Mouse (Mus musculus) stomach, postnatal 0 days (tissue): ENCODE data around the gene Sephs1. TPM values are rescaled to one million over a fixed set of nuclear protein-coding genes. Genes with fewer than 3 reads are reported as not detected.

Experiments used
- ATAC-seq: fragments of 200-750 bp; cut with Nextera tagmentation; 2 replicates; pipeline ENCODE4 v1.8.0; 2017; ENCODE audit not compliant: low FRiP score, low TSS enrichment
- DNase-seq: peaks from one replicate; pipeline ENCODE4 v3.0.0-alpha.2; 2016; ENCODE audit warnings: low spot score
- H3K27ac ChIP-seq: fragments of 300-500 bp; sonication (generic); replicated peaks from 2 replicates; pipeline ENCODE4 v1.5.1; 2014; ENCODE audit warnings: mild to moderate bottlenecking, control low read depth
- H3K27me3 ChIP-seq: fragments of 300-500 bp; sonication (generic); 2 replicates; pipeline ENCODE4 v1.6.1; 2014; ENCODE audit warnings: low read length; ENCODE audit not compliant: control insufficient read depth, insufficient read depth
- H3K36me3 ChIP-seq: fragments of 300-500 bp; sonication (generic); 2 replicates; pipeline ENCODE4 v1.6.1; 2014; ENCODE audit warnings: low read length, mixed read lengths; ENCODE audit not compliant: control insufficient read depth, insufficient read depth
- H3K4me1 ChIP-seq: fragments of 300-500 bp; sonication (generic); replicated peaks from 2 replicates; pipeline ENCODE4 v1.6.1; 2014; ENCODE audit warnings: antibody characterized with exemption; ENCODE audit not compliant: control insufficient read depth, insufficient read depth
- H3K4me2 ChIP-seq: fragments of 300-500 bp; sonication (generic); replicated peaks from 2 replicates; pipeline ENCODE4 v1.6.1; 2014; ENCODE audit warnings: low read depth, mild to moderate bottlenecking, control low read depth, moderate library complexity
- H3K4me3 ChIP-seq: fragments of 300-500 bp; sonication (generic); 2 replicates; pipeline ENCODE4 v1.5.1; 2014; ENCODE audit warnings: low read depth, low read length, control low read depth
- H3K9ac ChIP-seq: fragments of 300-500 bp; sonication (generic); 2 replicates; pipeline ENCODE4 v1.6.1; 2014; ENCODE audit warnings: mild to moderate bottlenecking, low read length, control low read depth, mixed read lengths
- H3K9me3 ChIP-seq: fragments of 300-500 bp; sonication (generic); 2 replicates; pipeline ENCODE4 v1.6.1; 2016; ENCODE audit warnings: low read length; ENCODE audit not compliant: control insufficient read depth
- CTCF ChIP-seq: IDR thresholded peaks from 2 replicates; pipeline ENCODE4 v1.5.1; 2016; ENCODE audit warnings: antibody characterized with exemption, low read depth, mild to moderate bottlenecking, moderate library complexity
- EP300 ChIP-seq: optimal IDR thresholded peaks from 2 replicates; pipeline ENCODE3; 2016; ENCODE audit warnings: antibody characterized with exemption
- WGBS: fragments of 180-500 bp; shearing (Covaris S2); extraction: QIAGEN DNeasy Blood & Tissue Kit; methylation state at CpG from one replicate; pipeline ENCODE4 v1.1.7; 2014; 5-methylcytosine and 5-hydroxymethylcytosine counted together
- polyA plus RNA-seq: library from polyadenylated mRNA; unstranded; fragments of >200 nt; fragmentation: Nextera tagmentation; extraction: Ambion mirVana; gene quantifications from 2 replicates; pipeline ENCODE4 v1.2.1, GENCODE M21; 2015

Gene Sephs1
- 23.5 and 25.7 TPM in 2 replicates for polyA plus RNA-seq

- TF ChIP-seq EP300, result no peak
- no peak for TF ChIP-seq CTCF
- under 1% methylated on average over 75 of the region's 115 CpGs for WGBS
- Histone ChIP-seq H3K4me3 (peak within 1 kb of the TSS; percentile 98), H3K9me3 (no peaks in the 10 kb centered on the region), H3K9ac (peak within 1 kb of the TSS; percentile 99), H3K4me2 (peak within 1 kb of the TSS; percentile 81), H3K27ac (peak within 1 kb of the TSS; percentile 99), H3K36me3 (no peaks in the 10 kb centered on the region; the same call in 1 of the 2 replicates), H3K4me1 (no peaks in the 10 kb centered on the region), H3K27me3 (no peaks in the 10 kb centered on the region)
- peak; percentile 88 for DNase-seq
- peak; percentile 83 for ATAC-seq
Measured at GRCm38 (mm10) chr2:4881350-4882248, at the start of gene Sephs1. Gene Sephs1 (plus strand): TSS chr2:4881564.

GRCm38 (mm10) chr2:4832166-4832565, 49.2 kb upstream of the Sephs1 start:
- TF ChIP-seq EP300, result no peak
- no peak for TF ChIP-seq CTCF
- H3K9ac ChIP-seq, result no peak overlapping the region
- H3K36me3 ChIP-seq, result no peaks in the 10 kb centered on the region
- H3K9me3 ChIP-seq, result no peaks in the 10 kb centered on the region
- H3K27me3 ChIP-seq, result no peaks in the 10 kb centered on the region
- H3K4me2 ChIP-seq, result no peak overlapping the region
- DNase-seq, result no peak
- no peak for ATAC-seq
- no peaks in the 10 kb centered on the region for H3K4me1 ChIP-seq
- WGBS, result 73% methylated on average over 4 of the region's 4 CpGs
- no peak overlapping the region for H3K4me3 ChIP-seq
- H3K27ac ChIP-seq, result no peak overlapping the region

- no peak for TF ChIP-seq EP300
- no peak for TF ChIP-seq CTCF
- no peak for ATAC-seq
- H3K4me1 ChIP-seq, result no peaks in the 10 kb centered on the region
- DNase-seq, result no peak
- no peak overlapping the region for H3K4me2 ChIP-seq
- no peak overlapping the region for H3K27ac ChIP-seq
- H3K36me3 ChIP-seq, result no peaks in the 10 kb centered on the region
- H3K9ac ChIP-seq, result no peak overlapping the region
- H3K27me3 ChIP-seq, result no peaks in the 10 kb centered on the region
- WGBS, result 80% methylated on average over 2 of the region's 2 CpGs
- H3K4me3 ChIP-seq, result no peak overlapping the region
- no peaks in the 10 kb centered on the region for H3K9me3 ChIP-seq
Measured at GRCm38 (mm10) chr2:4849449-4849848, 31.9 kb upstream of the Sephs1 start.

- Histone ChIP-seq H3K27ac (no peak overlapping the region), H3K9ac (no peak overlapping the region), H3K4me1 (no peaks in the 10 kb centered on the region), H3K4me2 (no peak overlapping the region), H3K27me3 (no peaks in the 10 kb centered on the region), H3K4me3 (no peak overlapping the region), H3K9me3 (no peaks in the 10 kb centered on the region), H3K36me3 (no peaks in the 10 kb centered on the region)
- TF ChIP-seq CTCF (no peak), EP300 (no peak)
- no peak for ATAC-seq
- 43% methylated on average over 5 of the region's 5 CpGs for WGBS
- no peak for DNase-seq
Measured at GRCm38 (mm10) chr2:4857186-4857585, 24.2 kb upstream of the Sephs1 start.

- H3K27ac ChIP-seq, result no peak overlapping the region
- H3K36me3 ChIP-seq, result no peaks in the 10 kb centered on the region
- WGBS, result 68% methylated on average over 10 of the region's 10 CpGs
- no peak for TF ChIP-seq CTCF
- TF ChIP-seq EP300, result no peak
- H3K27me3 ChIP-seq, result no peaks in the 10 kb centered on the region
- ATAC-seq, result no peak
- H3K9ac ChIP-seq, result no peak overlapping the region
- no peaks in the 10 kb centered on the region for H3K4me1 ChIP-seq
- DNase-seq, result no peak
- H3K9me3 ChIP-seq, result no peaks in the 10 kb centered on the region
- no peak overlapping the region for H3K4me3 ChIP-seq
- no peak overlapping the region for H3K4me2 ChIP-seq
Measured at GRCm38 (mm10) chr2:4858161-4858560, 23.2 kb upstream of the Sephs1 start.
